Mouse (Mus musculus): ENCODE results near the gene Mbd3.
"Not testable (repeated sequence)": the region's sequence is repeated elsewhere in the genome, so short reads cannot be mapped to it uniquely, and the experiment has no call there.

Mbd3 gene

GRCm38 (mm10) chr10:80369995-80370747 lies 29.2 kb downstream of the Mbd3 start:
- no peak for DNase-seq (ENCODE audit: low spot score)

GRCm38 (mm10) chr10:80368392-80368791 lies 31.0 kb downstream of the Mbd3 start:
- no peak for DNase-seq (ENCODE audit: low spot score)

GRCm38 (mm10) chr10:80367954-80368353 lies 31.4 kb downstream of the Mbd3 start:
- no peak for DNase-seq (ENCODE audit: low spot score)

GRCm38 (mm10) chr10:80365736-80366135 lies 33.6 kb downstream of the Mbd3 start:
- no peak for DNase-seq (ENCODE audit: low spot score)

DNA sequence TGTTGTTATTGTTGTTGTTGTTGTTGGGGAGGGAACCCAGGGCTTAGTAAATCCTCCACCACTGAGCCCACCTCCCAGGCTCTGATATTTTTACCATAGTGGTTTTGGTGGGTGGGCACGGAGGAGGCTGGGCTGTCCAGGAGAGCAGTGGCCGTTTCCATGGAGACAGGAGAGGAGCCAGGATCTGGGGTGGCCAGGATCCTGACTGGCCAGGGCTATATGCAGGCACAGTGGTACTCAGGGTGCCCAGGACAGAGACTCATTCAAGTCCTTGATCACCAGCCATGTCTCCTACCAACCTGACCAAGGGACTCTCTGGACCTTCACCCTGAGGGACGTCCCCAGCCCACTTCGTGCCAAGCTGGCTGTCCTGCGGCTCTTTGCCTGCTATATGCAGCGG lies 35.6 kb downstream of the Mbd3 start:
- no peak for DNase-seq (ENCODE audit: low spot score)

DNA sequence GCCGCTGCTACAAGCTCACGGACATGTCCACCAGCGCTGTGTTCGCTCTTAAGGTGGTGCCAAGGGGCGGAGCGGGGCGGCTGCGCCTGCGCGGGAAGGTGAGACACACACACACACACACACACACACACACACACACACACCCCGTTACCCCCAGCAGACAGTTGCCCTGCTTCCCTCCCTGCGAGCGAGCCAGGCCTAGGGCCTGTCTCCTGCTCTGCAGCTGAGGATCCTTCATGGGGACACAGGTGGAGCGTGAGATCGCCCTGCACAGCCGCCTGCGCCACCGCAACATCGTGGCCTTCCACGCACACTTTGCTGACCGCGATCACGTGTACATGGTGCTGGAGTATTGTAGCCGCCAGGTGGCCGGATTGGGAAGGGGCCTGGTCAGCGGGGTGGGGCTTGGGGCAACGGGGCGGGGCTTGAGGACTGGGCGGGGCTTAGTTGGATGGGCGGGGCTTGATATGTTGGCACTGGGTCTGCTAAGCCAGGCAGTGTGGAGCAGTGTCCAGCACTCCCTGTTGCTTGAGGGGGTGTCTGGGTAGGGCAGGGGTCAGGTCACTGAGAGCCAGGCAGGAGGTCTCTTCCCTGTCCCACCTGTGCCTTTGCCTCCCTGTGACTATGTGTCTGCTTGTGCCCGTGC lies 41.2 kb downstream of the Mbd3 start:
- no peak for DNase-seq (ENCODE audit: low spot score)

DNA sequence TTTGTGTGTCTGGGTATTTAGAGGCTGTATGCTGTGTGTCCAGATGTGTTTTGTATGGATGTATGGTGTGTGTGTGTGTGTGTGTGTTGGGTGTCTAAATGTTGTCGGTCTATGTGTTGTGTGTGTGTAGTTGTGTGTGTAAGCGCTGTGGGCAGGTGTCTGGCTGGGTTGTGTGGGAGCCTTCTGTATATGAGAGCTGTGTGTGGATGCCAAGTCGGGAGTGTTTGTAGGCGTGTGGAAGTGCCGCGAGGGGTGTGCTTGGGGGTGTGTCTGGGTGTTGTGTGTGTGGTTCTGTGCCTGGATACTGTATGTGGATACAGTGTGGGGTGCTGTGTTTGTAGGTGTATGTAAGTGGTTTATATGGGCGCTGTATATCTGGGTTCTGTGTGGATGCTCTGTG lies 42.0 kb downstream of the Mbd3 start:
- DNase-seq (ENCODE audit: low spot score): no peak

DNA sequence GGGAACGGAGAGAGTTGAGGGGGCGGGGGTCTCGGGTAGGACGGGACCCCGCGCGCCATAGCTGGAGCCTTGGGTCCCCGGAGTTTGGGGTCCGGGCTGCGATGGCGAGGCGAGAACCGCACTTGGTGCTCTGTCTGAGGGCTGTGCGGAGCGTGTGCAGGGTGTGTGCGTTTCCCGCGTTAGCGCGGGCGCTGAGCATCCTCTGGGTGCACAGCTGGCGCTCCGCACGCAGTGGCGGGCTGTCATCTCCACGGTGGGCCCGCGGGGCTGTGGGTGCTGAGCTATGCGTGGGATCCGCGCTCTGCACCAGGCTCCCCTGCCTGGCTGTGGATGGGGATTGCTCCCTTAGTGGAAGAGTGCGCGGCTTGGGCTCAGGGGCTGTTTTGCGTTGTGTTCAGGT lies 42.6 kb downstream of the Mbd3 start:
- DNase-seq (ENCODE audit: low spot score): no peak

DNA sequence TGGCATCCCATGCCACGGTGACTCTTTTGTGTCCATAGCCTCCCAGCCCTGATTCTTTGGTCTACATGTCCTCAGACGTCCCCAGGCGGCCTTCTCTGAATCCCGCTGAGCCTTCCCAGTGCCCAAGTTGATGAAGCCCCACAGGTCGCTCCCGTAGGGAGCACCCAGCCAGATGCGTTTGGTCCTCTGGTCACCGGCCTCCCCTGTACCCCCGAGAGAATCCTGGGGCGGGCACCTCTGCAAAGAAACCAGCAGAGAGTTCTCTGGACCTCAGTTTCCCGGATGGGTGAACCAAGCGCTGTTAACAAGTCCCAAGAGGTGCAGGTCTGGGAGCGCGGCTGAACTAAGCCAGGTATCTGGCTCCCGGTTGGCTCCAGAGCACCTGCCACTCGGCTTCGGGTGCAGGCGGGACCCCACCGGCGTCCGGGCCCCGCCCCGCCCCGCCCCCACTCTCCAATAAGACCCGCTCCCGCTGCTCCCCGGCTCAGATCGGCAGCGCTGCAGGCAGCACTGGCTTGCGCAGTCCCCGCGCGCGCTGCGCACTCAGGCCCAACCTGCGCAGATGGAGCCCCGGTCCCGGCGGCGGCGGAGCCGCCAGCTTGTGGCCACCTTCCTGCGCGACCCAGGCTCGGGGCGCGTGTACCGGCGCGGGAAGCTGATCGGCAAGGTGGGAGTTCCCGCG lies 43.2 kb downstream of the Mbd3 start, which contains the start of gene Plk5:
Gene Plk5 (plus strand): TSS at position 459 of the 682 bp plus-strand sequence.
- no peak for DNase-seq (ENCODE audit: low spot score)

DNA sequence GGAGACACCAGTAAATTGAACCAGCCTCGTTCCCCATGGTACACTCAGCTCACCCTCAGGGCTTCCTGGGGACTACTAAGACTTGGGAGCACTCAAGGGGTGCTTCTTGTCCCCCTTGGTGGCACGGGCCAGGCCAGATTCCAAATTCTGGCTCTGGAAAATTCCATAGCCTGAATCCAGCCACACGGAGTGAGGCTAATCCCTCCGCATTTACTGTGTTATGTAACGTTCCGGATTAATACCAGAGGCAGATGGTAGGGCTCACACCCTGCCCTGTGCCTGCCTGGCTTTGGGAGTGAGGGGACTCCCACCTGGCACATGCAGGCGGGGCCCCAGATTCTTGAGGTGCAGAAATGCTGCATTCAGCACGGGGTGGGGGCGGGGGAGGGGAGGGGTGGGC lies 43.9 kb downstream of the Mbd3 start:
- DNase-seq (ENCODE audit: low spot score): no peak

- no peak for DNase-seq (ENCODE audit: low spot score)
These were observed 46.6 kb downstream of the Mbd3 start for GRCm38 (mm10) chr10:80352727-80353126.

- no peak for DNase-seq (ENCODE audit: low spot score)
These were observed 47.5 kb downstream of the Mbd3 start for GRCm38 (mm10) chr10:80351896-80352295.

GRCm38 (mm10) chr10:80350292-80350691 lies 49.1 kb downstream of the Mbd3 start:
- DNase-seq (ENCODE audit: low spot score): no peak

- no peak for DNase-seq (ENCODE audit: low spot score)
These were observed 50.4 kb downstream of the Mbd3 start for GRCm38 (mm10) chr10:80348981-80349380.

DNA sequence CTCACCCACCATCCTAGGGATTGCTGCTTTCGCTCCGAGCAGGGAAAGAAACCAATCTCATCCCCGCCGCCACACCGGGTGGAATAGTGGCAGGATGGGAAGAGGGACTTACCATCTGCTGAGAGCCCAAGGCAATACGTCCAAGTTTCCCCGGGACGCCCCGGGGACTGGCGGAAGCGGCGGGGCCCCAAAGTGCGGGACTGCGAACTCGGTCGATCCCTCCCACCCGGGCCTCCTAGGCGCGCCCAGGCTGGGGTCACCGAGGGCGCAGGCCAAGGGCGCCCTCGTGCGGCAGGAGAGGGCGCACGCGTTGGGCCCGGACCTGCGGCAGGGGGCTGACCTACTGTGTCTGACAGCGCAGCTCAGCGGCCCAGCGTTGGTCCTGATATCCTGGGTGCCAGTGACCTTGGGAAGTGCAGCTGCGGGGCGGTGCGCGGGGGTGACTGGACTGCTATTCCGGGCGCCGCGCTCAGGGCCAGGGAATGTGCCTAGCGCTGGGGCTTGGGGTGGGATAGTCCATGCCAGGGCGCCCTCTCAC lies 51.0 kb downstream of the Mbd3 start, which contains the start of gene Adamtsl5:
Gene Adamtsl5 (minus strand): TSS at position 169 of the 538 bp plus-strand sequence.
- DNase-seq (ENCODE audit: low spot score): no peak

- no peak for DNase-seq (ENCODE audit: low spot score)
These were observed 51.8 kb downstream of the Mbd3 start for GRCm38 (mm10) chr10:80347514-80347967.

- DNase-seq (ENCODE audit: low spot score): not testable (repeated sequence)
These were observed 53.4 kb downstream of the Mbd3 start for GRCm38 (mm10) chr10:80345929-80346328.

DNA sequence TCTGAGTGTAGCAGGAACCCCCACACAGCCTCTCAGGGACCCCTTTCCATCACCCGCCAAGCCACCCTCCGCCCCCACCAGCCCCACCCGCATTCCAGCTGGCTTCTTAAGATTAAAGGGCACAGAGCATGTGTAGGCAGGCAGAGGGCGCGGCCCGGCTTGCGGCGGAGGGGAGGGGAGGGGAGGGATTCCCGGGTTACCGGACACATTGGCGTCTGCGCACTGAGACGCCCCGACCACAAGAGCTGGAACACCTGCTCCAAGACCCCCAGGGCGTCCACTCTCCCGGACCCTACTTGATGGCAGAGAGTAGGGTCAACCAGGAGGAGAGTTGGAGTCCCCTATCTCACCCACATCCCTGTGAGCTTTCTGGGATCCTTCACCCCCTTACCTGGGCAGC lies 54.2 kb downstream of the Mbd3 start:
- DNase-seq (ENCODE audit: low spot score): no peak

DNA sequence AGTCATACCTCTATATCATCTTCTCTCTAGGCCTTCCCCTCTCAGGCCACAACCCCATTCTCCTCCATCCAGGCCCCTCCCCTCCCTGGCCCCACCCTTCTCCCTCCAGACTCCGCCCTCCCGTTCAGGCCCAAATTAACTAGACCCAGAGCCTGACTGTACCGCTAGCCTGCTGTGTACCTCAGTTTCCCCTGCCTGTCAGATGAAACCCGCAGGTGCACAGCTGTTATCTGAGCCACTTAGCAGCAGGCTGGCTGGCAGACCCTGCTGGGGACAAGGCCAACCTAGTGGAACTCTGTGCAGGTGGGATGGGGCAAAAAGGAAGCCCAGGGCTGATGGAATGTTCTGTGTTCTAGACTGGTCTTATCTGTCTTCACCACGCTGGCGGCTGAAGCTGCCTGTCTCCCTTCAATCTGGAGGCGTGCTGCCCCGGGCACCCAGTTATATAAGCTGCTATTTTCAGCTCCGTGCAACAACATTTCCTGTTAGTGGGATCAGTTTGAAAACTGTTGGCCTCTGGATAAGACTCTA lies 55.2 kb downstream of the Mbd3 start:
- no peak for DNase-seq (ENCODE audit: low spot score)

- DNase-seq (ENCODE audit: low spot score): no peak
These were observed 55.9 kb downstream of the Mbd3 start for GRCm38 (mm10) chr10:80343425-80343895.

GRCm38 (mm10) chr10:80342749-80343424 lies 56.5 kb downstream of the Mbd3 start:
- DNase-seq (ENCODE audit: low spot score): no peak
